ENCODE assay signal across 27 mouse cellular contexts in the genomic region with DNA sequence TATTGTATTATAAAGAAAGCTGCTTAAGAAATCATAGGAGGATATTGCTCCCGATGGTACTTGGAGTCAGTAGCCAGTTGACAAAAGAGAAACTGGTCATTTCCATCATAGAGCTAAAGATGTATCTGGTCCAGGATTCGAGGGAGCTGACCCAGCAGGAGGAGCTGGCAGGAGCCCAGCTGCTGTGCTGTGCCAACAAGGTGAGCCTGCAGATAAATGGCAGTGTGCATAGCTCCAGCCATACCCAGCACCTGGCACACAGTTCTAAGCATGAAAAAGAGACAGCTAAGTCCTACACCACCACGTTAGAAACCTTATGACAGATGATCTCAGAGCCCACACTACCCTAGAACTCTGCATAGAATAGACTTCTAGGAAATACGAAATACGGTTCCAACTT.
A peak's percentile ranks its signal among the peaks of the same experiment; 100 is the strongest.
DNase-seq lines count a peak whose midpoint lies in the region; ATAC-seq lines count a peak whose summit lies in the region.
"Had no signal": no experiment of that assay in that cellular context is flagged by ENCODE, and none has a peak within 500 bp of the region (broad histone marks: within the 10 kb centered on the region; RNA-seq: fewer than 3 reads in every experiment).

No protein-coding gene starts in this region.

- WGBS in forebrain, embryonic 13.5 days = 85% methylated on average over 5 of the region's 5 CpGs

- no peak overlapping the region for H3K4me2 ChIP-seq in forebrain, embryonic 13.5 days
- H3K4me2 ChIP-seq: embryonic facial prominence, embryonic 13.5 days; forebrain, embryonic 12.5 days; heart, embryonic 13.5 days; limb, embryonic 15.5 days; lung, embryonic 14.5 days; neural tube, embryonic 12.5 days had no signal

- no peaks in the 10 kb centered on the region for H3K27me3 ChIP-seq in forebrain, embryonic 13.5 days
- H3K27me3 ChIP-seq: embryonic facial prominence, embryonic 13.5 days; forebrain, embryonic 12.5 days; heart, embryonic 13.5 days; limb, embryonic 15.5 days; megakaryocyte, embryonic 14.5 days; neural tube, embryonic 12.5 days had no signal

- no peak overlapping the region for H3K4me3 ChIP-seq in forebrain, embryonic 13.5 days
- H3K4me3 ChIP-seq: embryonic facial prominence, embryonic 13.5 days; erythroblast, embryonic 14.5 days; forebrain, embryonic 12.5 days; heart, embryonic 13.5 days; limb, embryonic 15.5 days; megakaryocyte, embryonic 14.5 days; neural tube, embryonic 12.5 days had no signal

- H3K4me1 ChIP-seq in forebrain, embryonic 13.5 days = no peaks in the 10 kb centered on the region
- H3K4me1 ChIP-seq: embryonic facial prominence, embryonic 13.5 days; forebrain, embryonic 12.5 days; limb, embryonic 15.5 days; neural tube, embryonic 12.5 days had no signal

- H3K9ac ChIP-seq in forebrain, embryonic 13.5 days = no peak overlapping the region
- H3K9ac ChIP-seq: embryonic facial prominence, embryonic 13.5 days; forebrain, embryonic 12.5 days; heart, embryonic 13.5 days; limb, embryonic 15.5 days; liver, embryonic 14.5 days; lung, embryonic 14.5 days; neural tube, embryonic 12.5 days had no signal

- no peak overlapping the region for H3K27ac ChIP-seq in forebrain, embryonic 13.5 days
- H3K27ac ChIP-seq: embryonic facial prominence, embryonic 13.5 days; forebrain, embryonic 12.5 days; heart, embryonic 13.5 days; limb, embryonic 15.5 days; liver, embryonic 14.5 days; neural tube, embryonic 12.5 days had no signal

- ATAC-seq in forebrain, embryonic 13.5 days = no peak

- no peaks in the 10 kb centered on the region for H3K36me3 ChIP-seq in forebrain, embryonic 13.5 days (ENCODE audit: poor library complexity, severe bottlenecking)
- H3K36me3 ChIP-seq: embryonic facial prominence, embryonic 13.5 days; forebrain, embryonic 12.5 days; heart, embryonic 13.5 days; limb, embryonic 15.5 days; neural tube, embryonic 12.5 days had no signal

- DNase-seq in kidney, postnatal 10 days = peak; percentile 24
- DNase-seq in kidney, postnatal 14 days = no peak
- DNase-seq in cerebellum, adult 18-20 months = peak; percentile 89 to 92
- DNase-seq in cerebellum, postnatal 10 days = peak; percentile 97 to 98
- no peak for DNase-seq in ovary, postnatal 14 days (ENCODE audit: low spot score)
- DNase-seq in urinary bladder, adult 18-20 months (ENCODE audit: low spot score in 2 of 2) = no peak
- DNase-seq: adrenal gland, adult 2 months; embryo, embryonic 11 days; heart, adult 18-20 months; heart, postnatal 14 days; kidney, adult 8-10 months; layer of hippocampus, postnatal 36 days; lung, embryonic 14.5 days; lung, postnatal 36 days; midbrain, embryonic 14.5 days; retina, postnatal 1 day; right cerebral cortex, postnatal 25 days; spleen, adult 18-20 months had no signal

- H3K9me3 ChIP-seq in forebrain, embryonic 13.5 days (replicated peaks) = no peaks in the 10 kb centered on the region
- H3K9me3 ChIP-seq: embryonic facial prominence, embryonic 13.5 days; forebrain, embryonic 12.5 days; heart, embryonic 13.5 days; limb, embryonic 15.5 days; neural tube, embryonic 12.5 days had no signal

Comparison
In these comparisons a context has a peak if more than half of its experiments do, and no peak if none do; other contexts are left out.
1. DNase-seq: peak in kidney, postnatal 10 days (single experiment), cerebellum, adult 18-20 months (2 of 2) and cerebellum, postnatal 10 days (2 of 2); none in kidney, postnatal 14 days (single experiment), ovary, postnatal 14 days (single experiment) and urinary bladder, adult 18-20 months (0 of 2).